Mouse (Mus musculus) G1E (cell line): Measurements from ENCODE around the gene Bmpr1a. TPM values are rescaled to one million over a fixed set of nuclear protein-coding genes. Genes with fewer than 3 reads are reported as not detected.

ENCODE experiments used
- ATAC-seq: 2 replicates; pipeline ENCODE4 v1.8.0; 2016; ENCODE audit warnings: mild to moderate bottlenecking; ENCODE audit not compliant: insufficient number of reproducible peaks, poor library complexity, low FRiP score, severe bottlenecking; ENCODE audit errors: extremely low read depth
- DNase-seq: peaks from one replicate; pipeline ENCODE4 v3.0.0; 2012; ENCODE audit warnings: low spot score
- H3K27me3 ChIP-seq: 2 replicates; pipeline ENCODE4 v1.6.1; 2012; ENCODE audit warnings: mild to moderate bottlenecking, low read length, inconsistent platforms; ENCODE audit not compliant: insufficient read depth
- H3K36me3 ChIP-seq: replicated peaks from 2 replicates; pipeline ENCODE3; 2012; ENCODE audit warnings: mild to moderate bottlenecking, inconsistent platforms
- H3K4me1 ChIP-seq: 2 replicates; pipeline ENCODE4 v1.6.1; 2012; ENCODE audit warnings: low read depth, low read length, inconsistent platforms, mixed read lengths; ENCODE audit not compliant: insufficient read depth
- H3K4me3 ChIP-seq: 2 replicates; pipeline ENCODE4 v1.5.1; 2012; ENCODE audit warnings: low read depth, mild to moderate bottlenecking, inconsistent platforms, low read length, moderate library complexity, mixed read lengths
- H3K9me3 ChIP-seq: replicated peaks from 2 replicates; pipeline ENCODE4 v1.6.1; 2012; ENCODE audit warnings: inconsistent platforms
- CTCF ChIP-seq: IDR thresholded peaks from 2 replicates; pipeline ENCODE4 v1.5.1; 2012; ENCODE audit warnings: low read depth, low read length, inconsistent platforms, mixed read lengths
- GATA1 ChIP-seq: IDR thresholded peaks from 2 replicates; pipeline ENCODE4 v1.6.1; 2012; ENCODE audit warnings: borderline replicate concordance, low read length, inconsistent platforms, mixed read lengths
- GATA2 ChIP-seq: IDR thresholded peaks from 2 replicates; pipeline ENCODE4 v1.6.1; 2012; ENCODE audit warnings: low read depth, low read length, inconsistent platforms, borderline replicate concordance
- POLR2AphosphoS5 ChIP-seq: IDR thresholded peaks from 2 replicates; pipeline ENCODE4 v1.6.1; 2012; ENCODE audit warnings: low read depth, low read length, inconsistent platforms; ENCODE audit not compliant: insufficient replicate concordance
- TAL1 ChIP-seq: conservative IDR thresholded peaks from 2 replicates; pipeline ENCODE4 v1.6.1; 2012; ENCODE audit warnings: low read depth, low read length, inconsistent platforms, mixed read lengths
- polyA plus RNA-seq: library from polyadenylated mRNA; stranded (reverse); fragments of >175 nt; gene quantifications from 2 replicates; pipeline ENCODE4 v1.2.3, GENCODE M21; 2012
- total RNA-seq, 2 experiments: library from RNA; stranded (forward) in 1 of 2; stranded (reverse) in 1 of 2; fragments of 200-1000 nt in 1 of 2; fragments of >200 nt in 1 of 2; fragmentation: Nextera tagmentation in 1 of 2; gene quantifications; 2 replicates each; pipeline ENCODE4 v1.2.3; 2014 to 2017

Bmpr1a gene
- total and polyA plus RNA-seq, 3 experiments, result 0.11 TPM; not detected in 2

DNA sequence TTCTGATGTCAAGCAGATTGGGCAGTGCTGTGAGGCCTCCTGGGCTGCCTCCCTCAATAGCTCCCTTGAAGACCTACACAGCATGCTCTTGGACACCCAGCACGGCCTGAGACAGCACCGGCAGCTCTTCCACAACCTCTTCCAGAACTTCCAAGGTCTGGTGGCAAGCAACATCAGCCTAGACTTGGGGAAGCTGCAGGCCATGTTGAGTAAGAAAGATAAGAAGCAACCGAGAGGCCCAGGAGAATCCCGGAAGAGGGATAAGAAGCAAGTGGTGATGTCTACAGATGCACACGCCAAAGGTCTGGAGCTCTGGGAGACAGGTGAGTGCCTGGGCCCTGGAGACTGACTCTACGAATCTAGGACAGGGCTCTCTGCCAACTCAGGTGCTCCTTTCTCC is 103.8 kb downstream of the Bmpr1a start:
- DNase-seq (no peak), ATAC-seq (no peak)
- TF ChIP-seq CTCF, result no peak
- TF ChIP-seq GATA2, result no peak
- no peak for TF ChIP-seq GATA1
- TF ChIP-seq POLR2AphosphoS5, result no peak
- no peak for TF ChIP-seq TAL1
- H3K27me3 ChIP-seq, result peaks cover 4% of the 10 kb centered on the region; the same call in 1 of the 2 replicates
- no peaks in the 10 kb centered on the region for H3K36me3 ChIP-seq
- H3K4me3 ChIP-seq, result no peak overlapping the region
- H3K4me1 ChIP-seq, result no peaks in the 10 kb centered on the region
- H3K9me3 ChIP-seq, result no peaks in the 10 kb centered on the region

GRCm38 (mm10) chr14:34398901-34399300 is 104.2 kb downstream of the Bmpr1a start:
- ATAC-seq (no peak), DNase-seq (no peak)
- no peak overlapping the region for H3K4me3 ChIP-seq
- H3K36me3 ChIP-seq, result no peaks in the 10 kb centered on the region
- TF ChIP-seq POLR2AphosphoS5 (no peak), CTCF (no peak), GATA2 (no peak), TAL1 (no peak), GATA1 (no peak)
- H3K27me3 ChIP-seq, result peaks cover 4% of the 10 kb centered on the region; the same call in 1 of the 2 replicates
- H3K4me1 ChIP-seq, result no peaks in the 10 kb centered on the region
- no peaks in the 10 kb centered on the region for H3K9me3 ChIP-seq

DNA sequence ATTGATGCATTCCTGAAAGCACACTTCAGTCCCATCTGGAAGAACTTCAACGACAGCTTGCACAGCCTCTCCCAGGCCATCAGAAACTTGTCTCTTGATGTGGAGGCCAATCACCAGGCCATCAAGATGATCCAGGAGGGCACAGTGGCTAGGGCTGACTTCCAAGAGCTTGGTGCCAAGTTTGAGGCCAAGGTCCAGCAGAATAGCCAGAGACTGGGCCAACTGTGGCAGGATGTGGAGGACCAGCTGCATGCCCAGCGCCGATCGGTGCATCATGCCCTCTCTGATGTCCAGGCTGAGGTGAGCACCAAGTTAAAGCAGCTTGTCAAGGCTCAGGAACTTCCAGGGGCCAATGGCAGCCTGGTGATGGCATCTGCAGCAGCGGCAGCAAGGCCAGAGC is 105.3 kb downstream of the Bmpr1a start:
- no peak for DNase-seq
- no peak overlapping the region for H3K4me3 ChIP-seq
- no peak for ATAC-seq
- no peak for TF ChIP-seq CTCF
- TF ChIP-seq GATA1, result no peak
- no peak for TF ChIP-seq POLR2AphosphoS5
- TF ChIP-seq GATA2, result no peak
- TF ChIP-seq TAL1, result no peak
- H3K4me1 ChIP-seq, result no peaks in the 10 kb centered on the region
- no peaks in the 10 kb centered on the region for H3K9me3 ChIP-seq
- H3K36me3 ChIP-seq, result no peaks in the 10 kb centered on the region
- H3K27me3 ChIP-seq, result no peaks in the 10 kb centered on the region; the same call in 1 of the 2 replicates

DNA sequence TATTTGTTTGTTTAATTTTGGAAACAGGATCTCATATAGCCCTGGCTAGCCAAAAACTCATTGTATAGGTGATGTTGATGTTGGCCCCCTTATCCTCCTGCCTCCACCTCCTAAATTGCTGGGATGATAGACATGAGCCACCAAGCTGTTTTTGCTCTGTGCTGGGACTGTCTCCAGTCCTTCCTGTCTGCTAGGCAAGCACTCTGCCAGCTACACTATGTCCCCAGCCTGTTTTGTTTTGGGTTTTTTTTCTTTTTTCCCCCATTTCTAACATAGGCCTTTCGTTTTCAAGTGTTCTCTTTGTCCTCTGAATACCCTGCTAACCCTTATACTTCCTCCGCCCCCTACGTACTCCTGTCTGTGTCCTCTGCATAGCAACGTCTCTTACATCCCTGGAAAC is 109.8 kb downstream of the Bmpr1a start:
- H3K4me3 ChIP-seq, result no peak overlapping the region
- no peaks in the 10 kb centered on the region for H3K27me3 ChIP-seq
- H3K36me3 ChIP-seq, result no peaks in the 10 kb centered on the region
- no peak for DNase-seq
- no peaks in the 10 kb centered on the region for H3K9me3 ChIP-seq
- H3K4me1 ChIP-seq, result no peaks in the 10 kb centered on the region
- TF ChIP-seq GATA1, result no peak
- no peak for ATAC-seq

GRCm38 (mm10) chr14:34382921-34383704 is 120.0 kb downstream of the Bmpr1a start:
- DNase-seq, result no peak
- no peaks in the 10 kb centered on the region for H3K9me3 ChIP-seq

DNA sequence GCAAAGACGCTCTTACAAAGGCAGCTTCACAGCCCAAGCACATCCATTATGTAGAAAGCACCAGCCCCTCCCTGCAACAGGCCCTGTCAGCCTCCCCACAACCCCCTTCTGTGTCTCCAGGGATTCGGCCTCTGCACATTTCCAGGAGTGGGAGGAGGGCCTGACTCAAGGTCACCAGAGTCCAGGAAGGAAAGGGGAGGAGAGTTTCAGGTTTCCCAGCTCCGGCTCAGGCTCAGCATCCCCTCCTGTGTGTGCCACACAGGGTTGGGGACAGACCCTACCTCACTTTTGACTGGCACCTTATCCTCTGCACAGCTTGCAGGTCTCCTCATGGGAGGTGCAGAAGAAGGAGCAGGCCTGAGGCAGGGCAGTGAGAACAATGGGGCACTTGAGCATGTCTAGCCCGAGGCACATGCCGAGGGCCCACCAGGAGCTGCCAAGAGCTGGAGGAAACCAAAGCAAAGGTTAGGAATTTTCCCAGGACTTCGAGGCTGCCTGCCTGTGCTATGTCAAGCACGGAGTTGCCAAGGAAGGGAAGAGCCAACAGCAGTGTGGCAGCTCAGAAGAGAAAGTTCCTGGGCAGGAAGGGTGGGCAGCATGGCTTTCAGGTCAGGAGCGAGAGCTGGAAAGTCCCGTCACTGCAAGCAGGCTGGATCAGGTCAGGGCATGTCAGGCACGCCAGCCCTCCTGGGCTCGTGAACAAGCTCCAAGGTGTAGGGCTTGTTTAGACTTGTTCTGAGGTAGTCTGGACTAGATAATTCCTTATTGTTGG is 124.4 kb downstream of the Bmpr1a start:
- ATAC-seq, result no peak
- Histone ChIP-seq H3K4me1 (peaks cover 11% of the 10 kb centered on the region), H3K4me3 (no peak overlapping the region), H3K9me3 (no peaks in the 10 kb centered on the region), H3K27me3 (peaks cover 3% of the 10 kb centered on the region; the same call in 1 of the 2 replicates), H3K36me3 (no peaks in the 10 kb centered on the region)
- DNase-seq, result no peak
- no peak for TF ChIP-seq GATA2
- TF ChIP-seq POLR2AphosphoS5, result no peak

More at GRCm38 (mm10) chr14:34382921-34383704, 120.0 kb downstream of the Bmpr1a start:
- H3K27me3 ChIP-seq, result peaks cover 3% of the 10 kb centered on the region; the same call in 1 of the 2 replicates
- peaks cover 8% of the 10 kb centered on the region for H3K4me1 ChIP-seq
- H3K4me3 ChIP-seq, result no peak overlapping the region
- TF ChIP-seq CTCF (no peak), POLR2AphosphoS5 (no peak), TAL1 (no peak), GATA1 (no peak), GATA2 (no peak)
- H3K36me3 ChIP-seq, result no peaks in the 10 kb centered on the region
- peak; percentile 22 for ATAC-seq
